21 mouse cellular contexts compared by ENCODE assay signal in the genomic region with DNA sequence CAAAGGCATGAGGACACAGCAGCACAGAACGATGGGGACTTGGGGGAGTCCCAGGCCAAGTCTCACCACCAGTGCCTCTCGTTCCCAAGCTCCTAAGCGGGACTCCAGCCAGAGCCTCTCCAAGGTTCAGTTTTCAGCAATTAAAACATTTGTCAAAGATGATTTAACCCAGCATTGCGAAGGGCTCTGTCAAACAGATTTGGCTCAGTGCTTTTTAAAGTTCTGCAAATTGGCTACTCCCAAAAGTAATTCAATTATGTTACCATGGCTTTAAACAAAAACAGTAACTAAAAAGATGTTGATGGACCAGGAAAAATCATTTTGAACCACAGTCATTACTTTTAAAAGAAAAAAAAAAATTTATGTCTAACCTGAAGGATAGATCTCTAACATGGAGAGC.
"Had no signal": no experiment of that assay in that cellular context is flagged by ENCODE, and none has a peak within 500 bp of the region (broad histone marks: within the 10 kb centered on the region; RNA-seq: fewer than 3 reads in every experiment).

No protein-coding gene starts in this region.

- H3K9me3 ChIP-seq: limb, embryonic 12.5 days; limb, embryonic 15.5 days; midbrain, embryonic 13.5 days; stomach, embryonic 15.5 days had no signal

- H3K9ac ChIP-seq: limb, embryonic 12.5 days; limb, embryonic 15.5 days; liver, embryonic 14.5 days; liver, postnatal 0 days; lung, embryonic 14.5 days; midbrain, embryonic 13.5 days; stomach, embryonic 15.5 days had no signal

- H3K4me1 ChIP-seq: limb, embryonic 12.5 days; limb, embryonic 15.5 days; midbrain, embryonic 13.5 days had no signal

- H3K36me3 ChIP-seq: limb, embryonic 12.5 days; limb, embryonic 15.5 days; midbrain, embryonic 13.5 days; stomach, embryonic 15.5 days had no signal

- H3K27me3 ChIP-seq: limb, embryonic 12.5 days; limb, embryonic 15.5 days; stomach, embryonic 15.5 days had no signal

- H3K4me2 ChIP-seq: limb, embryonic 12.5 days; limb, embryonic 15.5 days; liver, embryonic 11.5 days; lung, embryonic 14.5 days; midbrain, embryonic 13.5 days; stomach, embryonic 15.5 days had no signal

- DNase-seq: kidney, adult 11 months; kidney, adult 8-10 months; kidney, postnatal 10 days; kidney, postnatal 36 days; left cerebral cortex, postnatal 4 days; liver, postnatal 0 days; lung, embryonic 14.5 days; right cerebral cortex, adult 18-20 months; right cerebral cortex, postnatal 14 days; right cerebral cortex, postnatal 4 days; spleen, adult 18-20 months; thymus, adult 2 months; thymus, postnatal 14 days had no signal

- ATAC-seq: liver, postnatal 0 days; lung, postnatal 0 days; midbrain, embryonic 13.5 days had no signal

- H3K4me3 ChIP-seq: limb, embryonic 12.5 days; limb, embryonic 15.5 days; midbrain, embryonic 13.5 days; stomach, embryonic 15.5 days had no signal

- H3K27ac ChIP-seq: limb, embryonic 12.5 days; limb, embryonic 15.5 days; liver, embryonic 14.5 days; macrophage; midbrain, embryonic 13.5 days; stomach, embryonic 15.5 days had no signal
